Mouse (Mus musculus): Measurements from ENCODE around the gene N4bp2.
"Not testable (repeated sequence)": the region's sequence is repeated elsewhere in the genome, so short reads cannot be mapped to it uniquely, and the experiment has no call there.

Gene N4bp2

DNA sequence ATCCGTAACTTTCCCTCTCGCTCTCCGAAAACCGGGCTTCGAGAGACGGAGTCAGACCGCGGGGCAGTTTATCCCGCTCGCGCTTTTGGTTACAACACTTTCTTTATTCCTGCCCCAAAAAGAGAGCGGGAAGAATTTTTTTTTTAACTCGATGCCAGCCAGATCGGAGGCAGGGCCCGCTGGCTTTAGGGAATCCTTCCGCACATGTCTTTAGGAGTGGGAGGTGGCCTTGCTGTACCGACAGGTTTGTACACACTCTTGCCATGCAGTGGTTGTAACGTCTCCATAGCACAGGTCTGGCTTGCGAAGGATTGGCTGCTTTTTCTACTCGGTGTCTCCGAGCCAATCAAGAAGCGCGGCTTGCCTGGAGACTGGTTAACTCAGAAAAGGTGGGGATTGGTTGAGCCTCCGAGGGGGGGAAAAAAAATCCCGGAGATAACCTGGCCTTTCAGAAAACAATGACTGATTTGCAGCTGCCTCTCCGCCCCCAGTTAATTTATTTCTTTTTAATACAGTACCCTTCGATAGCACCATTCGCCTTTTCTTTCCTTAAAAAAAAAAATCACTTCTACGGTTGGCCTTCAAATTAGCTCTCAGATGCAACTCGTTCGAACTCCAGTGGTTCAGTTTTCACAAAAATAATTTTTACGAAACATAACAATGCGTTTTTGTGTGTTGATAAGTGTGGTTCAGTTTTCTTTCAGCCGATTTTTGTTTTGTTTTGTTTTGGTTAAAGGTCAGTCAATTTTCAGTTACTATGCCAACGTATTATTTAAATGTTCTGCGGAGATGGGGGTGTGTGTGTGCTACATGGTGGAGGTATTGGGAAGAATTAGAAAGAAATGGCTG lies 1.7 kb downstream of the N4bp2 start:
- DNase-seq, result peak; percentile 90

DNA sequence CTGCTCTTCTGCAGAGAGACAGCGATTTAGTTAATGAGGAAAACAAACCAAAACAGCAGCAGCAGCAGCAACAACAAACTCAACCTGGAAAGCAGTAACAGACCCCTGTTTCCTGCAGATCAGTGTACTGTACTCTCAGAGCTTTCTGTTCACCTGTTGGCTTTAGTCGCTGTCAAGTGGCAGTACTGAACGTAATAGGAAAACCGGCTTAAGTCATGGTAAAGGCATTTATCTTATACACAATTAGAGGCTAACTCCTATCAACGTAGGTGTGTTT lies 2.3 kb downstream of the N4bp2 start:
- DNase-seq, result no peak

DNA sequence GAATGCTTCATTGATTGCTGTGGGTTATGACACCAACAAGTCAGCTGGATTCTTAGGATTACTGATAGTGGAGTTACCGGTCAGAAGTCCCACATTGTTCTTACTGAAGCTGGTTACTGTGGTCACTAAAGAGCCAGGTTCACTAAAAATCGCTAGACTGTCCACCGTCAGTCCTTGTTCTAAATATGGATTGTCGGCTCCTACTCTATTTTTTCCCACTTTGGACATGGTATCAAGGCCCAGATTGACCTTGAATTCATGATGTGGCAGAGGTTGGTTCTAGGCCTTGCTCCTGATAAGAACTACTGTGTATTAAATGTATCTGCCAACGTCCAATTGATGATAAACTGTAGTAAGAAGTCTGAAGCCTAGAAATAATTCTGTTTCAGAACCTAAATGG lies 4.7 kb downstream of the N4bp2 start:
- no peak for DNase-seq

DNA sequence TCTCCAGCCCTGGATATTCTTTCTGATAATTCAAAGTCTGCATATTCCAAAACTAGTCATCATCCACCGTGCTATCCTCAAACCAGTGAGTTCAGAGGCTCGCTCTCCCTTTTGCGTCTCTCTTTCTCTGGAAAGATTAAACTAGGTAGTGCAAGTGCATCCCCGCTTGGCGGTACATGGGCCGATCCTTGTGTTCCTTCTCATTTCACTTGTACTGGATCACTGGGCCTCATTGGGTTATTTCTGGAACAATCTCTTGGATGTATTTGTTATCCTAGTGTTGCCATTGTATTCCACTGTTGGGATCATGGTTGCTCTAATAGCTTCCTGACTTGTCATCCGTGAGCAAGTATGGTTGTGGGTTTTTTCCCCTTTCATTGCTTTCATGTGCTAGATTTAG lies 6.7 kb downstream of the N4bp2 start:
- DNase-seq, result no peak

DNA sequence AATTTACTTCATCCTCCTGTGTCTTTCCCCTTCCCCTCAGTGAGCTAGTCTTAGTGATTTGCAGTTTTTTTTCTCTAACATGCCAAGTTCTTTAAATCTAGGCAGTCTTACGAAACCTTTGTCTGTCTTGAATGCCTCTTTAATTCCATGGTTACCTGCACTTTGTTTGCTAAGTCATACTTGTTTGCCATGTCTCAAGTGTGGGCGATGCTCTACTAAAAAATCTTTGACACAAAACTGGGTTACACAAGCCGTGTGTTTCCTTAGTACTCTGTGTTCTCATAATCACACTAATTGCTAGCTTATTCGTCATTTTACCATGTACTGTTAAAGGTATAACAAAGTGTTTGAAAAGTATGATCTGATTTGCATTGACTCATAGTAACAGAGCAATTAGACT lies 7.2 kb downstream of the N4bp2 start:
- no peak for DNase-seq

DNA sequence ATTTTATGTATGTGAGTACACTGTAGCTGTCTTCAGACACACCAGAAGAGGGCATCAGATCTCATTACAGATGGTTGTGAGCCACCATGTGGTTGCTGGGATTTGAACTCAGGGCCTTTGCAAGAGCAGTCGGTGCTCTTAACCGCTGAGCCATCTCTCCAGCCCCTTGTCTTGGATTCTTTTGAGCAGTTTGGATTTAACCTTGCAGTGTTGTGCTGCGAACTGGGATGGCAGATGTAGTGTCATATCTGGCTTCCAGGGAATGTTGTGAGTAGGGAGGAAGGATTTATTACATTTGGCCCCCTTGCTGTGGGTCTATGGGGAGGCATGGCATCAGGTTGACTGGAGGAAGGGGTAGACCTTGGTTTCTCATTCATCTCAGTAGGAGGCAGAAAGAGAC lies 10.6 kb downstream of the N4bp2 start:
- DNase-seq, result not testable (repeated sequence)

DNA sequence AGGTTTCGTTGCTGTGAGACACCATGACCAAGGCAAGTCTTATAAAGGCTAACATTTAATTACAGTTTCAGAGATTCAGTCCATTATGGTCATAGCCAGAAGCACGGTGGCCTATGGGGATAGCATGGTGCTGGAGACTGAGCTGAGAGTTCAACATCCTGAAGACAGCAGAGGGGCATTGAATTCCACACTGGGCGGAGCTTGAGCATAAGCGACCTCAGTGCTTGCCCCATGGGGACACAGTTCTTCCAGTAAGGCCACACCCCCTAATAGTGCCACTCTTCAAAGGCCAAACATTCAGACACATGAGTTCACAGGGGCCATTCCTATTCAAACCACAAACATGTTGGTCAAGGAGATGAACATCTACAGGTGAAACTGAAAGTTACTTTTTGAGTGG lies 12.8 kb downstream of the N4bp2 start:
- DNase-seq, result no peak

DNA sequence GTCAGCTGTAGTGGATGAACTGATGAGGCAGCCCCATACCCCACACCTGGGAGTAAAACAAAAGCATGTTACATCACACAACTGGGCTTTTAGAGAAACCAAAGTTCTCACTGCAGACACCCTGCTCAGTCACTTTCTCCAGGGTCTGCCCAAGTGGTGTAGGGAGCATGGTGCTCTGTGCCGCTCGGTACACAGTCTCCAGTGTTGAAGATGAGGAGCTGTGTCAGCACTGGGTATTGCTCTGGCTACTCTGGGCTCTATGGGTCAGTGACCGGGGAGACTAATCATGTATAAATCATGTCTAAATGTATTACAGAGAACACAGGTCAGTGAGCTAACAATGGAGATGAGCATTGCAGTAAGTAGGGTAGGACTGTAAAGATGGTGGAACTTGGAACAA lies 13.6 kb downstream of the N4bp2 start:
- no peak for DNase-seq

DNA sequence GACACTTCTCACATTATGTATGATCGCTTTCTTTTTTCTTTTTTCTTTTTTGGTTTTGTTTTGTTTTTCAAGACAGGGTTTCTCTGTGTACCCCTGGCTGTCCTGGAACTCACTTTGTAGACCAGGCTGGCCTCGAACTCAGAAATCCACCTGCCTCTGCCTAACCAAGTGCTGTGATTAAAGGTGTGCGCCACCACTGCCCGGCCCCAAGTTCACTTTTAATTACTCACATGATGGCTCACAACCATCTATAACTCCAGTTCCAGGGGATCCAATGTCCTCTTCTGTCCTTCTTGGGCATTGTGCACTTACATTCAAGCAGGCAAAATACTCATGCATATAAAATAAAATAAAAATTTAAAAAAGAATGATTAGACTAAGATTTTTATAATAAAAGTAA lies 15.7 kb downstream of the N4bp2 start:
- not testable (repeated sequence) for DNase-seq

DNA sequence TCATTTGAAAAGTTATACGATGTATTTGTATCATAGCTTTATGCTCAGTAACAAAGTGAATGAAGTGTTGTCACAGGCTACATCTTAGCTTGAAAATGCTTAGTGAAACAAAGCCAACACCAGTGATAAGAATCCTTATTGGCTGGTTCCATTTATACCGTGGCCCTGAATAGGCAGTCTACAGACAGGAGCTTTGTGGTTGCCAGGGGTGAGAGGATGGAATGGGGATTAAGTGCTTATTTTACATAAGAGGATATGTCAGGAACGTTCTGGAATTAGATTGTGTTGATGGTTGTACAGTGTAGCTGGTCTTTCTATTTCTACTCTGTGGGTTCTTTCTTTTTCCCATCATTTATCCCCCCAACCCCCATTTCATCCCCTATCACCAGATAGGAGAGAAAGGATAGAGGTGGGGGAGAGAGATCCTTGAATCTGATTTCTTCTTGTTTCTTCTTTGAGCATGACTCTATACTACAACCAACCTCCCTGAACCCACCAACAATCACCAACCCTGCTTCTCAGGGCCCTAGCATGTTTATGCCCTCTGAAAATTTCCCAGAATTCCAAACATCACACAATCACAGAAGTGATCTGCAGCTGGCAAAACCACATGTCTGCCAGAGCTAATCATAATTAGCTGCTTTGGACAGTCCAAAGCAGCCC lies 16.2 kb downstream of the N4bp2 start:
- no peak for DNase-seq

DNA sequence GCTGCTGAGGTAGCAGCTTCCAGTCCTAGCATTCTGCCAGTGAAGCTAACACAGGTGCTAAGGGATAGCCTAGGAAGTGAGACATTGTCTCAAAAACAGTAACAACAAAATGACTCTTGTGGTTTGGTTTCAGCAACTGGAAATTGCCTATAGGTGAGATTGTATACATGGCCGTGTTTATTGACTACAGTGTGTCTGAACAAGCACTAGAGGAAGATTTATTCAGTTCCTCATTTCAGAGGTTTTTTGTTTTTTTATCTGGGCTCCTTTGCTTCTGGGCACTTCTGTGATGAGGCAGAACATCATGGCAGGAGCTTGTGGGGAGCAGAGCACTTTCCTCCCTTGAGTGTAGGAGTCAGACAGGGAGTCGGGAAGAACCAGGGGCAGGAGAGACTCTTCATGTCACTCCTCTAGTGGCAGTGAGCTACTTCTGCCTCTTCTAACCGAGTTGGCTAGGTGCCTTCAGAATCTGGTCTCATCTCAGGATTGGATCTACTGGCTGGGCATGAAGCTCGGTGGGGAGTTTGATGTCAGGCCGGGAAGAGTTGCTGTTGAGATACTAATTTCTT lies 17.9 kb downstream of the N4bp2 start:
- DNase-seq, result no peak

DNA sequence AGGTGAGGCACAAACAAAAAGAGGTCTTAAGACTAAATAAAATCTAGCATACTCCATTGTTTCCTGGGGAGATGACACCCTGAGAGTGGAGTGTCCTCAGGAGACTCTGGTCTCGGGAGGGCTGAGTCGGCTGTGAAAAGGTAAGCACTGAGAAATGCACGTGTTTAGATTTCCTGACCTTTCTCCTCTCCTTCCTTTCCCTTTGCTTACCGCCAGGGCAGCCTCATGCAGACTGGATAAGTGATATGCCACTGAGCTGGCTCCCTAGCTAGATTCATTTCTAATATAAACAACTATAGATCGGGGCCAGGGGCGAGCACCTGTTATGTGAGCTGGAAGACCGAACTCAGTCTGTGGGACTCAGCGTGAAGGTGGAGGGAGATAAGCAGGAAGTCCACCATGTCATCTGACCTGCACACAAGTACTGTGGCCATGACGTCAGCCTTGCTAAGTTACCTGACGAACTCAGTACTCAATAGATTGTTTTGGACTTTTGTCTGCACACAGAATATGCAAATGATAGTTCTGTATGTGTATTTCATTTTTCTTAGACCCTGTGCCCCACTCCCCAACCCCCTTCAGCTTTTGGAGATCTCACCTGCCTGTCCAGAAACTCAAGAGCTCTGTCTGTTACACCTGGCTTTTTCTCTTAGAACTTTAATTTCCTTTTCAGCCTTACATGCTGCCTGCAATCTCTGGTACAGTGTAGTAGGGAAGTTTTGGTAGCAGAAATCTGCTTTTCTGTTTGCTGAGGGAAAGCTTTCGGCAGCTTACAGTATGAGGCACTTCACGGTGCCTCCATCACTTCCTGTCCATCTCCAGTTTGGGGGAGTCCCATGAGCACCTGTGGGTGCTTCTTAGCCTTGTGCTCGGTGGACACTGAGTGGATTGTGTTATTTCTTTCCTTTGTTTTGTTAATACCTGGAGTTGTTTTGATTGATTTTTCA lies 18.7 kb downstream of the N4bp2 start:
- no peak for DNase-seq

DNA sequence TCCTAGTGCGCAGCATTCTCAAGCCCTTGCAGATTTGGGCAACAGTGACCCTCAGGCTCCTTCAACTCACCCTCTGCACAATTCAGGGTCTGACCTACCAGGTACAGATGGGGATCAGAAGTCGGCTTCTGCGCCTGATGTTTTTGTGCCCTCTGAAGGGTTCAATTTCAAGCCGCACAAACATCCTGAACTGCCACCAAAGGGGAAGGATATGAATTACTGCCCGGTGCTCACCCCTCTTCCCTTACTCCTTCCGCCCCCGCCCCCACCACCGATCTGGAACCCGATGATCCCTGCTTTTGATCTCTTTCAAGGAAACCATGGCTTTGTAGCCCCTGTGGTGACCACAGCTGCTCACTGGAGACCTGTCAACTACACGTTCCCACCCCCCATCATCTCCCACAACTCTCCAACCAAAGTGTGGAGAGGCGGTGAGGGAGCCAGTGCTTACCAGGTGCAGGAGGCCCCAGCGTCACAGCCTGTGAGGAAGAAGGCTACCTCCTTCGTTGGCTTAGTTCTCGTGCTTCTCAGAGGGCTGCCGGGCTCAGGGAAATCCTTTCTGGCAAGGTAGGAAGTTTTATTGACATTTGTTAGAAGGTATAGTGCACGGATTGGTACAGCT lies 27.4 kb downstream of the N4bp2 start:
- DNase-seq, result peak; percentile 71

DNA sequence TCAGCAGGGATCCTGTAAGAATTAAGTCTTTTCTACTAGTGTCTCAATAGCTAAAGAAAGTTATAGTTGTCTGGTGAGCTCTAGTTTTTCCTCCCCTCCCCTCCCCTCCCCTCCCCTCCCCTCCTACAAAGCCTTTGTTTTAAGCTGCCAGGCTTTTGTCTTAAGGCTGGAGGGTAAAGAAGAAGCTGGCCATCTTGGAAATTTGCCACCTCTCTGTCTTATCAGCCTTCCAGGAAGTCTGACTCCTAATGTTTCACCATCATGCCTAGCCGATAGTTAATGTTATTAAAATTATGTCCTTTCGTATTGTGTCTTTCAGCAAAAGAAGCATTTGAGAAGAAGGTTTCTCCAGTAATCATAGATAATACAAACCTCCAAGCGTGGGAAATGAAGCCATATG lies 30.9 kb downstream of the N4bp2 start:
- no peak for DNase-seq

DNA sequence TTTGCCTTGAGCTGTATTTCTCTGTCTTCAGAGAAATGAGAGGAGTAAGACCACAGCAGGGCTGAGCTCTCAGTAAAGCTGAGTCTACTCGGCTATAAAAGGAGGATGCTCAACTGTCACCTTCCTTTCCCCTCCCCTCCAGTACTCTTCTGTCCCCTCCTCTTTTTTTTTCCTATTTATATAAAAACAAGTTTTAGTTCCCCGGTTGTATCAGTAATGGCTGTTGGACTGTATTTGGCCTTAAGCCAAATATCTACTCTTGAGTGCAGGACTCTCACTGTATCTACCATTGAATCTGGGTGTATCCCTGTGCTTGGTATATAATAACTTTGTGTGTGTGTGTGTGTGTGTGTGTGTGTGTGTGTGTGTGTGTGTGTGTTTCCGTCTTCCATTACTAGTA lies 31.4 kb downstream of the N4bp2 start:
- peak; percentile 21 for DNase-seq

DNA sequence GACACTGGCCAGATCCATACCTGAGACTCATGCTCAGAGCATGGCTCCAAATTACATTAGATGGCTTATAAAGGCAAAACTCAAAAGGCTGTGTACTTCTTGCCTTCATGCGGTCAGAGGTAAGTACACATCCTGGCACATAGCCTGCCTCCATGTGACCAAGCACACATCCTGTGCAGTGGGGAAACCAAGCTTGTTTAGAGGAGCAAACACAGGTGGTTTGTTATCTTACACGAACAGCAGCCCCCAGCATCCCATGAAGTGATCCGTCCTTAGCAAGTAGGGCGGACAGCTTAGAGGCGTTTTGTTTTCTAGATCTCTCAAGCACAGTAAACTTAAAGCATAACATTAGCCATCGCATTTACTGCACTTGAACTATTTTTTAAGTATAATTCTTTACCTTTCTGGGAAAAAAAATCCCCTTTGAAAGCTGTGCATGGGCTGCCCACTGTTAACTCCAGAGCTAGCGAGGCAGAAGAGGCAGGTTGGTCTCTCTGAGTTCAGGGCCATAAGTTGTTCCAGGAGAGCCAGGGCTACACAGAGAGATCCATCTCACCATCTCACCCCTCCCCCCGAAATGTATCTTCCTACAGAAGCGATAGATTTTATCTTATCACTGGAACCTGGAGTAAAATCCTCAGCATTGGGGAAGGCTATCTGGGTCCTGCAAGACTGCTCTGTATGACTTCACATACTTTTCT lies 32.1 kb downstream of the N4bp2 start:
- peak; percentile 74 for DNase-seq

DNA sequence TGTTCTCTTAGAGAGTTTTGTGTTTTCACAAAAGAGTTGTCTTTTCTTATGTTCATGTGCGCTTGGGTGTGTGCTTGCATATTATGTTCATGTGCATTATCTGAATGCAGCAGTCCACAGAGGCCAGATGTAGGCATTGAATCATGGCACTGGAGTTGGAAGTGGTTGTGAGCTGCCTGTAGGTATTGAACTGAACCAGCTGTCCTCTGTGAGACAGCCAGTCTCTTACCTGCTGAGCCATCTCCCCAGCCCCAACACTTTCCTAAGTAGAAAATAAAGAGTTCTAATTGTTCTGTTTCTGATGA lies 32.6 kb downstream of the N4bp2 start:
- no peak for DNase-seq

DNA sequence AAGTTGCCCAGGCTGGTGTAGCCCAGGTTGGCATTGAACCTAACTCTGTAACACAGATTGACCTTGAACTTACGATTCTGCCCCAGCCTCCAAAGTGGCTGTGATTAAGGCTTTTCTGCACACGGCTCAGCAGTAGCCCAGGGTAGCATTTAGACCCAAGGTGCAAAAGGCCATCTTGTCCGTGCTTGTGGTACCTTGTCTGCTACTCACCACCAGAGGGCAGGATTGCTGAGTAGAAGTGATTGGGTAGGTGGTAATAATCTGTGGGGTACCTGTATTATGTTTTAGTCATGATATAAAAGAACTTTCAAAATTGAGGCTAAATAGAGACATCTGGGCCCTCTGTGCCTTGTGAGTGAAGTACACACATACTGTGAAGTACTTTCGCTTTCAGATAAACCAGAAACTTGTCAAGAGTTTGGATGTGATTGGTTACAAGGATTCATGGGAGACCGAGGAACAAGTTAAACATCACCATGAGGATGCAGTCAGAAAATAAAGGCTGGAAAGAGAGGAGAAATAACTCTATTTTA lies 60.3 kb downstream of the N4bp2 start:
- DNase-seq, result peak; percentile 80

DNA sequence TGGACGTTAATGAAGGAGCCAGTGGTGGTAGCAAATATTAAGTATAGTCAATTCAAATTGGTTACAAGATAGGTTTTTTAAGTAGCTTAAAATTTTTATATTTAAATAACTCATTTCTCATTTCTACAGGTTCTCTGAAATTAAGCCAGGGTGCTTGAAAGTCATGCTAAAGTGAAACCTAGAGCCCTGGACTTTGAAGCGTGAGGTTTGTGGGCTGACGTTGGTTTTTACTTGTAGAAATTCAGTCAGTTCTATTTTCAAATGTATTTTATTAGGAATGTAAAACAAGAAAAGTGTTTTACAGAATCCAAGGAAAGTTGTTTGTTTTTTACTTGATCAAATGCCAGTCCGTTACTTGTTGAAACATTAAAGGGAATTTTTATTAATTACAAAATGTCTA lies 63.2 kb downstream of the N4bp2 start:
- no peak for DNase-seq

DNA sequence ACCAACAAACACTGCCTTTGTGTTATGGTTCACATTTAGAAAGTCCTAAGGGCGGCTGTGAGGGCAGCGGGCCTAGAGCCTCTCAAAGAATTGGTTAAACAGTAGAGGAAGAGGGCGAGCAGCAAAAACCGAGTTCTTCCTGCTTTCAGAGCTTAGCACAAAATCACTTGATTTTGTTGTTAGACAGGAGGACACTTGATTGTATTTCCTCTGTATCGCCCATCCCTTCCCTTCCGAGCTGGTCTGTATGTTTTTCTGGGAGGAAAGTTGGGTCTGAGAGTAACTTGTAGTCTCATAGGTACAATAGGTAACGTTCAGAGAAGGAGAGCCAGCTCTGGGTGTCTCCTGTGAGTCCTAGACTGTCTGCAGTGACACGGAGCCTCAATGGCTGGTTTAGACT lies 63.8 kb downstream of the N4bp2 start:
- no peak for DNase-seq

DNA sequence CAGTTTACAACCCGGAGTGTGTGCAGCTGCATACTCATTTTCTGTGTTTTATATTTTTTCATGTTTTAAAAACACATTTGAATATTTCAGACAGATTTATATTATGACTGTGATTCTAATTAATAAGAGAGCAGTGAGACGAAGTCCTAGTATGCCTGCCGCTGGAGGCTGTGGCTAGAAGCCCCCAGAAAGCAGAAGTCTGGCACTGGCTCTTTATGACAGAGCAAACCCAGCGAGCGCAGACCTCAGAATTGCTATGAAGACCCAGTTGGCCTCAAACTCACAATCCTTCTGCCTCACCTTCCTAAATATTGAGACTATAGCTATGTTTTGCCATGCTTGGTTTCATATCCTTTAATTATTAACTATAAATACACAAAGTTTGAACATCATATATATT lies 64.9 kb downstream of the N4bp2 start:
- DNase-seq, result no peak

DNA sequence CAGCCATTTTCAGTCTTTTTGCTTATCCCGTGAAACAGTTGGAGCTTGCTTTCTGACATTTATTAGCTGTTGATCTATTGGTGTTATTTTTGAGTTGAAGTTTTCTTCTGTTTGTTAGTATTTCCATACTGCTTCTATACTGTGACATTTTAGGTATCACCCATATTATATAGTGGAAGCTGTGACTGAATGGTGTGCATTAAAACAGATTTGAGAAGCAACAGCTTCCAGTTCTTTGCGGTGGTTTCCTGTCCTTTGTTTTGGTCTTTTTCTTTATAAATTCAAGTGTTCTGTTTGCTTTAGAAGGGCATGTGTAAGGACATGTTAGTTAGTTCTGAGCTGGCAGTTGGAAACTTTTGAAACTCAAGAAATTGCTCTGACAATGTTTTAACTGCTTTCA lies 65.7 kb downstream of the N4bp2 start:
- DNase-seq, result no peak
